Comparison of ENCODE assay signal across 7 mouse cellular contexts in genomic region chr3:152799738-152800431, GRCm38 (mm10).
A peak's percentile ranks its signal among the peaks of the same experiment; 100 is the strongest.
DNase-seq lines count a peak whose midpoint lies in the region; ATAC-seq and TF ChIP-seq lines count a peak whose summit lies in the region.

No protein-coding gene starts in this region.

- peak; percentile 80 for DNase-seq in kidney, adult 11 months
- DNase-seq in G1E (ENCODE audit: low spot score) = peak; percentile 38
- peak; percentile 12 for DNase-seq in c-Kit-negative CD71-positive TER-119-positive erythroid progenitor cells, embryonic 14.5 days (ENCODE audit: low read depth, low spot score)
- peak; percentile 70 for DNase-seq in kidney, postnatal 14 days
- peak; percentile 43 for DNase-seq in naive thymus-derived CD4-positive, alpha-beta T cell, adult 2 months (ENCODE audit: low read depth)
- no peak for DNase-seq in layer of hippocampus, postnatal 36 days

- no peaks in the 10 kb centered on the region for H3K27me3 ChIP-seq in kidney, embryonic 15.5 days
- H3K27me3 ChIP-seq in G1E (ENCODE audit: insufficient read depth, low read length) = no peaks in the 10 kb centered on the region

- H3K4me2 ChIP-seq in kidney, embryonic 15.5 days = no peak overlapping the region

- H3K9me3 ChIP-seq in kidney, embryonic 15.5 days (replicated peaks) = no peaks in the 10 kb centered on the region
- no peaks in the 10 kb centered on the region for H3K9me3 ChIP-seq in G1E (replicated peaks)

- WGBS in kidney, embryonic 15.5 days = 82% methylated on average over 9 of the region's 9 CpGs

- TF ChIP-seq CTCF in G1E (IDR thresholded peaks at IDR 0.05; ENCODE audit: low read depth, low read length) = 0 out of 2 replicates have a peak, but pooled peaks have one; percentile 10

- no peaks in the 10 kb centered on the region for H3K36me3 ChIP-seq in kidney, embryonic 15.5 days
- H3K36me3 ChIP-seq in G1E (replicated peaks) = no peaks in the 10 kb centered on the region

- H3K27ac ChIP-seq in kidney, embryonic 15.5 days = no peak overlapping the region

- no peak for ATAC-seq in kidney, embryonic 15.5 days (replicated peaks; ENCODE audit: low FRiP score)
- ATAC-seq in G1E (ENCODE audit: extremely low read depth, insufficient number of reproducible peaks, low FRiP score, poor library complexity, severe bottlenecking) = peak; percentile 68

- no peak overlapping the region for H3K9ac ChIP-seq in kidney, embryonic 15.5 days

- no peak overlapping the region for H3K4me3 ChIP-seq in kidney, embryonic 15.5 days (replicated peaks)
- H3K4me3 ChIP-seq in G1E (ENCODE audit: low read depth, low read length) = no peak overlapping the region

- peaks cover 3% of the 10 kb centered on the region; the same call in 1 of the 2 replicates for H3K4me1 ChIP-seq in kidney, embryonic 15.5 days
- H3K4me1 ChIP-seq in G1E (ENCODE audit: insufficient read depth, low read depth, low read length) = peaks cover 21% of the 10 kb centered on the region

Comparison
In these comparisons a context has a peak if more than half of its experiments do, and no peak if none do; other contexts are left out.
1. DNase-seq: peak in kidney, adult 11 months (single experiment), G1E (single experiment), c-Kit-negative CD71-positive TER-119-positive erythroid progenitor cells, embryonic 14.5 days (single experiment), kidney, postnatal 14 days (single experiment) and naive thymus-derived CD4-positive, alpha-beta T cell, adult 2 months (single experiment); none in layer of hippocampus, postnatal 36 days (0 of 2).